Mouse (Mus musculus) mouse embryonic stem cell (cell line): ENCODE results near the gene Ocm.
"Not testable (repeated sequence)": the region's sequence is repeated elsewhere in the genome, so short reads cannot be mapped to it uniquely, and the experiment has no call there.

Source experiments
- in situ Hi-C, 2 experiments: fragments of 300-500 bp; cut with MboI; formaldehyde crosslinking; loops; 1 replicate in 1 of 2; 3 replicates in 1 of 2; pipeline ENCODE4 v1.14.3; 2019 to 2020; ENCODE audit warnings: low sequenced_read_pairs in 2 of 2, low pct_unique_long_range_greater_than_20kb in 1 of 2, mixed read lengths in 1 of 2; ENCODE audit not compliant: unreplicated experiment in 1 of 2

The Ocm gene

GRCm38 (mm10) chr5:144014551-144015311, 11.7 kb downstream of the Ocm start, which contains the start of gene Ccz1:
TSS of gene Ccz1 (minus strand) at chr5:144014877.
- in situ Hi-C loops, result no loop called here

GRCm38 (mm10) chr5:144013366-144014134, 12.9 kb downstream of the Ocm start:
- in situ Hi-C loops, result not testable (repeated sequence)

GRCm38 (mm10) chr5:144002461-144003192, 23.8 kb downstream of the Ocm start:
- in situ Hi-C loops, result no loop called here

GRCm38 (mm10) chr5:143999409-143999808, 27.1 kb downstream of the Ocm start:
- in situ Hi-C loops, result no loop called here

- in situ Hi-C loops, result no loop called here
Observed at GRCm38 (mm10) chr5:143994632-143995365, 31.7 kb downstream of the Ocm start.

- in situ Hi-C loops, result no loop called here
Observed at GRCm38 (mm10) chr5:143993849-143994248, 32.6 kb downstream of the Ocm start.

- in situ Hi-C loops, result no loop called here
Observed at GRCm38 (mm10) chr5:143993260-143993659, 33.2 kb downstream of the Ocm start.

GRCm38 (mm10) chr5:143992661-143993060, 33.8 kb downstream of the Ocm start:
- in situ Hi-C loops, result no loop called here

- in situ Hi-C loops, result no loop called here
Observed at GRCm38 (mm10) chr5:143990086-143990485, 36.4 kb downstream of the Ocm start.

GRCm38 (mm10) chr5:143989046-143989445, 37.4 kb downstream of the Ocm start:
- in situ Hi-C loops, result no loop called here

GRCm38 (mm10) chr5:143987596-143987995, 38.9 kb downstream of the Ocm start:
- in situ Hi-C loops, result no loop called here

- in situ Hi-C loops, result no loop called here
Observed at GRCm38 (mm10) chr5:143985381-143985780, 41.1 kb downstream of the Ocm start.

GRCm38 (mm10) chr5:143982361-143982760, 44.1 kb downstream of the Ocm start:
- in situ Hi-C loops, result no loop called here

- in situ Hi-C loops, result no loop called here
Observed at GRCm38 (mm10) chr5:143980858-143981257, 45.6 kb downstream of the Ocm start.

GRCm38 (mm10) chr5:143976726-143977431, 49.6 kb downstream of the Ocm start:
- in situ Hi-C loops, result no loop called here

GRCm38 (mm10) chr5:143976232-143976631, 50.2 kb downstream of the Ocm start:
- in situ Hi-C loops, result no loop called here

GRCm38 (mm10) chr5:143975631-143975933, 50.9 kb downstream of the Ocm start:
- in situ Hi-C loops, result no loop called here
